Mouse (Mus musculus) liver, embryonic 11.5 days (tissue): ENCODE measurements around the gene H2afv. TPM values are rescaled to one million over a fixed set of nuclear protein-coding genes. Genes with fewer than 3 reads are reported as not detected.
"Not testable (repeated sequence)": the region's sequence is repeated elsewhere in the genome, so short reads cannot be mapped to it uniquely, and the experiment has no call there.

ENCODE experiments used
- ATAC-seq: fragments of 200-750 bp; cut with Nextera tagmentation; replicated peaks from 2 replicates; pipeline ENCODE4 v1.8.0; 2017; ENCODE audit warnings: moderate number of reproducible peaks, mild to moderate bottlenecking, moderate TSS enrichment, moderate library complexity; ENCODE audit not compliant: low FRiP score
- DNase-seq: peaks from one replicate; pipeline ENCODE4 v3.0.0-alpha.2; 2017; ENCODE audit warnings: low spot score
- H3K27ac ChIP-seq: fragments of 300-500 bp; sonication (generic); 2 replicates; pipeline ENCODE4 v1.5.1; 2014; ENCODE audit warnings: mild to moderate bottlenecking, low read depth, low read length, control low read depth
- H3K27me3 ChIP-seq: fragments of 300-500 bp; sonication (generic); replicated peaks from 2 replicates; pipeline ENCODE4 v1.6.1; 2014; ENCODE audit warnings: low read length, mixed read lengths; ENCODE audit not compliant: control insufficient read depth, insufficient read depth
- H3K36me3 ChIP-seq: fragments of 300-500 bp; sonication (generic); 2 replicates; pipeline ENCODE4 v1.6.1; 2014; ENCODE audit warnings: mild to moderate bottlenecking, low read length, moderate library complexity, mixed read lengths; ENCODE audit not compliant: control insufficient read depth, insufficient read depth
- H3K4me1 ChIP-seq: fragments of 300-500 bp; sonication (generic); replicated peaks from 2 replicates; pipeline ENCODE4 v1.6.1; 2014; ENCODE audit warnings: low read length, mixed read lengths; ENCODE audit not compliant: control insufficient read depth, insufficient read depth
- H3K4me2 ChIP-seq: fragments of 300-500 bp; sonication (generic); 2 replicates; pipeline ENCODE4 v1.6.1; 2014; ENCODE audit warnings: mild to moderate bottlenecking, control low read depth, moderate library complexity
- H3K4me3 ChIP-seq: fragments of 300-500 bp; sonication (generic); 2 replicates; pipeline ENCODE4 v1.5.1; 2014; ENCODE audit warnings: low read depth, low read length, control low read depth
- H3K9ac ChIP-seq: fragments of 300-500 bp; sonication (generic); 2 replicates; pipeline ENCODE4 v1.6.1; 2014; ENCODE audit warnings: low read depth, low read length, control low read depth
- H3K9me3 ChIP-seq: fragments of 300-500 bp; sonication (generic); 2 replicates; pipeline ENCODE4 v1.6.1; 2016; ENCODE audit warnings: low read length, inconsistent platforms, mixed read lengths; ENCODE audit not compliant: control insufficient read depth
- WGBS: fragments of 180-500 bp; shearing (Covaris S2); extraction: QIAGEN DNeasy Blood & Tissue Kit; methylation state at CpG from one replicate; pipeline ENCODE4 v1.1.7; 2014; 5-methylcytosine and 5-hydroxymethylcytosine counted together
- polyA plus RNA-seq: library from polyadenylated mRNA; unstranded; fragments of >200 nt; fragmentation: Nextera tagmentation; extraction: Ambion mirVana; gene quantifications from 2 replicates; pipeline ENCODE4 v1.2.1, GENCODE M21; 2014

The H2afv gene
- polyA plus RNA-seq, 1 experiment from 2014 or later: 254 TPM

GRCm38 (mm10) chr11:6415551-6416404 lies 28.5 kb downstream of the H2afv start:
- H3K4me2 ChIP-seq: peak overlapping the region; percentile 97
- no peaks in the 10 kb centered on the region for H3K27me3 ChIP-seq
- peak overlapping the region; percentile 99 for H3K9ac ChIP-seq
- peaks cover 28% of the 10 kb centered on the region for H3K36me3 ChIP-seq
- peaks cover 24% of the 10 kb centered on the region for H3K4me1 ChIP-seq
- ATAC-seq (peak; percentile 91), DNase-seq (peak; percentile 99)
- peak overlapping the region; percentile 95 for H3K4me3 ChIP-seq
- H3K9me3 ChIP-seq: peaks cover 5% of the 10 kb centered on the region; the same call in 1 of the 2 replicates
- peak overlapping the region; percentile 100 for H3K27ac ChIP-seq
- under 1% methylated on average over 101 of the region's 102 CpGs for WGBS

- ATAC-seq (peak; percentile 58), DNase-seq (no peak)
- 8% methylated on average over 21 of the region's 21 CpGs for WGBS
- Histone ChIP-seq H3K9ac (peak within 1 kb of the TSS; percentile 99), H3K4me1 (peaks cover 27% of the 10 kb centered on the region), H3K27me3 (no peaks in the 10 kb centered on the region), H3K4me2 (peak within 1 kb of the TSS; percentile 97), H3K27ac (peak within 1 kb of the TSS; percentile 100), H3K36me3 (peaks cover 20% of the 10 kb centered on the region), H3K4me3 (peak within 1 kb of the TSS; percentile 95), H3K9me3 (peaks cover 5% of the 10 kb centered on the region; the same call in 1 of the 2 replicates)
Observed at GRCm38 (mm10) chr11:6414751-6415550, 29.3 kb downstream of the H2afv start, which contains the start of gene Ppia. Ppia (plus strand) TSS chr11:6415443.

GRCm38 (mm10) chr11:6413264-6413663 lies 31.0 kb downstream of the H2afv start:
- no peak overlapping the region for H3K9ac ChIP-seq
- DNase-seq: no peak
- peak overlapping the region; percentile 51 for H3K27ac ChIP-seq
- H3K4me2 ChIP-seq: no peak overlapping the region
- ATAC-seq: no peak
- peaks cover 5% of the 10 kb centered on the region; the same call in 1 of the 2 replicates for H3K9me3 ChIP-seq
- peaks cover 6% of the 10 kb centered on the region; the same call in 1 of the 2 replicates for H3K36me3 ChIP-seq
- peaks cover 22% of the 10 kb centered on the region for H3K4me1 ChIP-seq
- no peaks in the 10 kb centered on the region for H3K27me3 ChIP-seq
- H3K4me3 ChIP-seq: no peak overlapping the region
- 92% methylated on average over 12 of the region's 12 CpGs for WGBS

DNA sequence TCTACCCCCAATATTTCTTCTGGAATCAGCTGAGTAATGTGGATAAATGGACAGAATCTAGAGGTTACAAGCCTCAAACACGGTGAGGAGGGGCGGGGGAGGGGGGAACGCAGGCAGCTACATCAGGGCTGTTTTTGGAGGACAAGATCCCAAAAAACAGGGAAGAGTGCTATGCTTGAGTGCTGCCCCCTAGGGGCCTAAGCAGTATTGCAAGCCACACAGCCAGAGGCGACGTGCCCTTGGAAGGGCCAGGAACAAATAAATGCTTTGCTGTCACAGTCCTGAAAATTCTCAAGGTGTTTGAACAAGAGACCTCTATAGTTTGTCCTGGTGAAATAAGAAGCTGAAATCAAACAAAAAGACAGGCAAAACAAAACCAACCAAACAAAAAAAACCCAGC lies 32.6 kb downstream of the H2afv start:
- no peaks in the 10 kb centered on the region for H3K36me3 ChIP-seq
- no peak for ATAC-seq
- WGBS: 9% methylated on average over 5 of the region's 5 CpGs

DNA sequence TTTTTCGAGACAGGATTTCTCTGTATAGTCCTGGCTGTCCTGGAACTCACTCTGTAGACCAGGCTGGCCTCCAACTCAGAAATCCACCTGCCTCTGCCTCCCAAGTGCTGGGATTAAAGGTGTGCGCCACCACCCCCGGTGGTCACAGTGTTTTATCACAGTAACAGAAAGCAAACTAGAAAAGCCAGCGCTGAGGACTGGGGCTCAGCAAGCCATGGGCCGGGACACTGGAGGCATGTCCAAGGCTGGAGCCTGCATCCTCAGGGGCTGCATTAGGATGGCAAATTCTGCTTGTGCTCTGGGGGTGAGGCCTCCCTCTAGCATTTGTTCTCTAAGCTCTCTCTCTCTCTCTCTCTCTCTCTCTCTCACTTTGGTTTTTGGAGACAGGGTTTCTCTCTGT lies 33.5 kb downstream of the H2afv start:
- H3K4me2 ChIP-seq, H3K27ac ChIP-seq, DNase-seq, H3K27me3 ChIP-seq, H3K9me3 ChIP-seq, H3K9ac ChIP-seq, ATAC-seq, H3K4me3 ChIP-seq, H3K36me3 ChIP-seq: not testable (repeated sequence)
- peaks cover 17% of the 10 kb centered on the region for H3K4me1 ChIP-seq
- 76% methylated on average over 5 of the region's 5 CpGs for WGBS

More for the DNA sequence above, 32.6 kb downstream of the H2afv start:
- H3K4me3 ChIP-seq: no peak overlapping the region
- H3K9me3 ChIP-seq: peaks cover 5% of the 10 kb centered on the region; the same call in 1 of the 2 replicates
- H3K4me2 ChIP-seq: no peak overlapping the region
- H3K27ac ChIP-seq: no peak overlapping the region
- H3K9ac ChIP-seq: no peak overlapping the region
- H3K4me1 ChIP-seq: peaks cover 11% of the 10 kb centered on the region
- no peaks in the 10 kb centered on the region for H3K27me3 ChIP-seq
- DNase-seq: peak; percentile 64

DNA sequence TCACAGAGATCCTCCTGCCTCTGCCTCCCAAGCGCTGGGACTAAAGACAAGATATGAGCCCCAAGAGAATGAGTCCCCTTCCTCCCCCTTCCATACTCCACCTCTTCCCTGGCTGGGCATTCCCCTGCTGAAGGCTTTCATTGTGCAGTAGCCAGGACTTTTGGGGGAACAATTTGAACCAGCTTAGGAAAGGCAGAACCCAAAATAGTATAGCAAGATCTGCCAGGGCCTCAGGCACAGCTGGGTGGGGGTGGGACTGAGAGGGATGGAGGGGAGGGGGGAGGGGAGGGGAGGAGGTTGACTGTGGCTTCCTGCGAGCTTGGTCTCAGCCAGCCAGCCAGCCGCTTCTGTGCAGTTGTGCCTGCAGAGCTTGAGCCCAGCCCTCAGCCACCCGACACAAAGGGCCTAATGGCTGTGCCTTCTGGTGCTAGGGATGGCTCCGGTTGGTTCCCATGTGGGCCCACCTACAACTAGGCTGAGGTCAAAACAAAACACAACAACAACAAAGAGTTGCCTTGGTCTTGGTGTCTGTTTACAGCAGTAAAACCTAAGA lies 34.1 kb downstream of the H2afv start:
- H3K27me3 ChIP-seq: no peaks in the 10 kb centered on the region
- H3K9me3 ChIP-seq: peaks cover 5% of the 10 kb centered on the region; the same call in 1 of the 2 replicates
- H3K9ac ChIP-seq: no peak overlapping the region
- no peak overlapping the region for H3K4me2 ChIP-seq
- no peak overlapping the region for H3K4me3 ChIP-seq
- ATAC-seq (no peak), DNase-seq (no peak)
- H3K27ac ChIP-seq: no peak overlapping the region
- H3K4me1 ChIP-seq: peaks cover 21% of the 10 kb centered on the region
- H3K36me3 ChIP-seq: peaks cover 6% of the 10 kb centered on the region
- WGBS: 49% methylated on average over 5 of the region's 5 CpGs

- Histone ChIP-seq H3K4me2 (no peak overlapping the region), H3K4me1 (peaks cover 15% of the 10 kb centered on the region), H3K27me3 (no peaks in the 10 kb centered on the region), H3K27ac (no peak overlapping the region), H3K36me3 (peaks cover 34% of the 10 kb centered on the region), H3K9me3 (no peaks in the 10 kb centered on the region), H3K9ac (no peak overlapping the region), H3K4me3 (no peak overlapping the region)
- WGBS: 83% methylated on average over 3 of the region's 3 CpGs
- no peak for DNase-seq
- ATAC-seq: no peak
Observed at GRCm38 (mm10) chr11:6407162-6407621, 37.1 kb downstream of the H2afv start.
